9 mouse cellular contexts compared by ENCODE assay signal in genomic region chr3:121344056-121344945, GRCm38 (mm10). TPM values are rescaled to one million over a fixed set of nuclear protein-coding genes. Genes with fewer than 3 reads are reported as not detected.
DNase-seq lines count a peak whose midpoint lies in the region; ATAC-seq lines count a peak whose summit lies in the region.
"Had no signal": no experiment of that assay in that cellular context is flagged by ENCODE, and none has a peak within 500 bp of the region (broad histone marks: within the 10 kb centered on the region; RNA-seq: fewer than 3 reads in every experiment).

No protein-coding gene starts in this region.

- 27% methylated on average over 8 of the region's 8 CpGs for WGBS in kidney, embryonic 16.5 days
- 16% methylated on average over 8 of the region's 8 CpGs for WGBS in embryonic facial prominence, embryonic 12.5 days
- 25% methylated on average over 8 of the region's 8 CpGs for WGBS in intestine, embryonic 15.5 days

- no peaks in the 10 kb centered on the region for H3K36me3 ChIP-seq in kidney, embryonic 16.5 days (ENCODE audit: insufficient read depth, low read length)
- no peaks in the 10 kb centered on the region for H3K36me3 ChIP-seq in embryonic facial prominence, embryonic 12.5 days
- H3K36me3 ChIP-seq in intestine, embryonic 15.5 days: no peaks in the 10 kb centered on the region

- DNase-seq in kidney, adult 11 months: no peak
- peak; percentile 29 for DNase-seq in naive thymus-derived CD4-positive, alpha-beta T cell, adult 2 months (ENCODE audit: low read depth)
- no peak for DNase-seq in spleen, postnatal 10 days (ENCODE audit: low spot score in 2 of 2)
- DNase-seq in urinary bladder, postnatal 10 days (ENCODE audit: low spot score): no peak
- no peak for DNase-seq in frontal cortex, postnatal 25 days (ENCODE audit: low spot score in 2 of 2)

- no peak for ATAC-seq in kidney, embryonic 16.5 days (ENCODE audit: low FRiP score, low TSS enrichment)
- peak; percentile 57; the same call in 1 of the 2 replicates for ATAC-seq in embryonic facial prominence, embryonic 12.5 days (ENCODE audit: insufficient number of reproducible peaks, insufficient read depth, low FRiP score, low TSS enrichment)
- ATAC-seq in intestine, embryonic 15.5 days: no peak

- H3K4me3 ChIP-seq in kidney, embryonic 16.5 days (ENCODE audit: low read length): no peak overlapping the region
- no peak overlapping the region for H3K4me3 ChIP-seq in embryonic facial prominence, embryonic 12.5 days
- no peak overlapping the region for H3K4me3 ChIP-seq in intestine, embryonic 15.5 days (replicated peaks)
- H3K4me3 ChIP-seq: myocyte had no signal

- no peak overlapping the region for H3K4me2 ChIP-seq in kidney, embryonic 16.5 days (replicated peaks; ENCODE audit: low read depth, low read length)
- H3K4me2 ChIP-seq in embryonic facial prominence, embryonic 12.5 days (replicated peaks): 0 out of 2 replicates have a peak overlapping the region, but pooled peaks have one; percentile 16
- H3K4me2 ChIP-seq in intestine, embryonic 15.5 days (replicated peaks): no peak overlapping the region

- H3K9ac ChIP-seq in kidney, embryonic 16.5 days (replicated peaks; ENCODE audit: low read length): no peak overlapping the region
- no peak overlapping the region for H3K9ac ChIP-seq in embryonic facial prominence, embryonic 12.5 days
- no peak overlapping the region for H3K9ac ChIP-seq in intestine, embryonic 15.5 days

- H3K9me3 ChIP-seq in kidney, embryonic 16.5 days (ENCODE audit: low read length): no peaks in the 10 kb centered on the region
- H3K9me3 ChIP-seq in embryonic facial prominence, embryonic 12.5 days: no peaks in the 10 kb centered on the region
- no peaks in the 10 kb centered on the region for H3K9me3 ChIP-seq in intestine, embryonic 15.5 days

- peaks cover 29% of the 10 kb centered on the region for H3K4me1 ChIP-seq in kidney, embryonic 16.5 days (ENCODE audit: insufficient read depth, low read length)
- H3K4me1 ChIP-seq in embryonic facial prominence, embryonic 12.5 days: peaks cover 43% of the 10 kb centered on the region
- H3K4me1 ChIP-seq in intestine, embryonic 15.5 days (replicated peaks): peaks cover 24% of the 10 kb centered on the region

- no peaks in the 10 kb centered on the region for H3K27me3 ChIP-seq in kidney, embryonic 16.5 days (ENCODE audit: insufficient read depth, low read length)
- H3K27me3 ChIP-seq in embryonic facial prominence, embryonic 12.5 days: no peaks in the 10 kb centered on the region
- no peaks in the 10 kb centered on the region for H3K27me3 ChIP-seq in intestine, embryonic 15.5 days (replicated peaks)

- peak overlapping the region; percentile 70 for H3K27ac ChIP-seq in kidney, embryonic 16.5 days (ENCODE audit: low read length)
- peak overlapping the region; percentile 91 for H3K27ac ChIP-seq in embryonic facial prominence, embryonic 12.5 days
- H3K27ac ChIP-seq in intestine, embryonic 15.5 days: peak overlapping the region; percentile 62; the same call in 1 of the 2 replicates

RNA-seq across cellular contexts. Expression of gene Alg14, which starts 52.7 kb away (rescaled TPM):
- polyA plus RNA-seq in kidney, embryonic 16.5 days (2015; fragmentation: Nextera tagmentation; extraction: Ambion mirVana): 42.0 and 43.5 TPM in 2 replicates
- 31.1 and 33.6 TPM in 2 replicates for polyA plus RNA-seq in embryonic facial prominence, embryonic 12.5 days (2016; fragmentation: Nextera tagmentation; extraction: Ambion mirVana)
- 41.5 and 48.4 TPM in 2 replicates for polyA plus RNA-seq in intestine, embryonic 15.5 days (2015; fragmentation: Nextera tagmentation; extraction: Ambion mirVana)
